Mouse (Mus musculus) cerebellum, postnatal 14 days (tissue): ENCODE data around the gene Usp15.
A peak's percentile ranks its signal among the peaks of the same experiment; 100 is the strongest.

Source experiments
- DNase-seq, 2 experiments: peaks; one replicate each; pipeline ENCODE4 v3.0.0; 2021; ENCODE audit warnings: mixed read lengths in 2 of 2

The Usp15 gene

DNA sequence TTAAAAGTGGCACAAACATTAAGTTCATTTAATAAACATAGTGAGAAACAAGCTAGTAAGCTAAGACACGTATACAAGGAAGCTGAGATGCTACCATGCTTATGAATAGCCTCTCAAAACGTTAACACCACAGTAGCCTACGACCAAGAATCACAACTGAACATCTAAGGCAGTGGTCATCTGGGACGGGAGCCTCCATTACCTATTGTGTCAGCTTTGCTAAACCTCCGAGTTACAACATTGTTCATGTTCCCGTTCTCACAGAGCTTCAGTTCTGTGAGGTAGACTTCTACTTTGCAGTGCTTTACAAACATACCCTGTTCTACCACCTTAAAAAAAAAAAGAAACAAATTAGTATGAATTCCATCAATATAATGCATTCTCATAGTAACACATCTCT lies 25.9 kb downstream of the Usp15 start:
- DNase-seq: no peak

DNA sequence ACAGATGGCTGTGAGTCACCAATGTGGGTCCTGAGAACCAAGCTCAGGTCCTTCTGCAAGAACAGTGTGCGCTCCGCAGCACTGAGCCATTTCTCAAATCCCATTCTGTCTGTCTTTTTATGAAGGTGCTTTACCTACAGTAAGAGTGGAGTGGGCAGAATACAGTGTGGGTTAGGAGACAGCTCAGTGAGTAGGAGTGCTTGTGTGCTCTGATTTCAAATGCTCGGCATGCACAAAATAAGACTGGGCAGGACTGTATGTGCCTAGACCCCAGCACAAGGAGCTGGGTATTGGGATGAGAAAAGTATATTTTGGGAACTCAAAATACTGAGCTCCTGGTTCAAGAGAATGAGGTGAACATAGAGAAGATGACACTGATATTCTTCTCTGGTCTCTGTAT lies 31.3 kb downstream of the Usp15 start:
- no peak for DNase-seq

DNA sequence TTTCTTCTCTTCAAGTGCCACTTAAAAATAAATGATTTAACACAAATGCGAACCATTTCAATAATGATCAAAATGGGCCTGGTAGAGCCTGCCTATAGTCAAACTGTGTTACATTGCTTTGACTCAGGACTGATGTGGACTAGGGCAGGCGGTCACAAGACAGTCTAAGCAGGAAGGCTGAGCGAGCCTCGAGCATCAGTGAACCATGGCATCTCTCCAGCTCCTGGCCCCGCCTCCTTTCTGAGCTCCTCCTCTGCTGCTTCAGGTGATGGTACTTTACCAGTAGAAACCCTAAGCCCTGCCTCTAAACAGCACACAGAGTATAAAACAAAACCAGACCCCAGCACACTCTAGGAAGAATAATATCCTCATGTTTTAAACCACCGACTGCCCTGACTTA lies 36.3 kb downstream of the Usp15 start:
- DNase-seq: peak in 1 of 2 experiments; percentile 51

- DNase-seq: no peak
These were observed 37.5 kb downstream of the Usp15 start for GRCm38 (mm10) chr10:123159316-123159715.

- DNase-seq: peak; percentile 62 to 66
These were observed 40.4 kb downstream of the Usp15 start for GRCm38 (mm10) chr10:123156392-123156791.

DNA sequence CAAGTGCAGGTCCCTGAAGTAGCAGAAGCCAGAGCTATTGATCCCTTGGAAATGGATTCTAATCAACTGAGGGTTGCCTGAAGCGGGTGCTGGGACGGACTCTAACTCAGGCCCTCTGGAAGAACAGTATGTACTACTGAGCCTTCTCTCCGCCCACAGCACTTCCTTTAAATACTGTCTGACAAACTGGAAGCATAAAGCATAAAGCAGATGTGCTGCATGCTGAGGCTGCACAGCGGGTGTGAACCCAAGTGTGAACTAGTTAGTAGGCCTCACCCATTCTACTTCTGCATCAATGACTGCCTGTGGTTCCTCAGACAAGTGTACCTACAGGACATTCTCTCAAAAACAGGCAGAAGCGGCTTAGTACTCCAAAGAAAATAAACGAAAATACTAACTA lies 41.0 kb downstream of the Usp15 start:
- no peak for DNase-seq

DNA sequence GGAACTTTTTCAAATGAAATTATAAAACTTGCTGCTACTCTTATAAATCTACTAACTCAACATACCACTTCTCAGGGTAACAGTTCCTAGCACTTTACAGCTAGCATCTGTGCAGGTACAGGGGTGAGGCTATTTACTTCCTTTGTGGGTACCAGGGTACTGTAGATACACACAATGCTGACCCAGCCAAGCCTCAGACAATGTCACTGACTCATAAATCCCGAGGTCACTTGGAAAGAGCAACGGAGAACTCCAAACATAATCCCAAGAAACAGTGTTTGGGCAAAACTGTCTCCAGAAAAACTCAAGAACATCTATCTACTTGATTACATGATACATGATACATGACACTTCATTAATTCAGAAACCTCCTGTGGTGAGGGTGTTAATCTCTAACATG lies 43.5 kb downstream of the Usp15 start:
- DNase-seq: no peak

GRCm38 (mm10) chr10:123148025-123148814 lies 48.6 kb downstream of the Usp15 start:
- DNase-seq: no peak

- DNase-seq: peak in 1 of 2 experiments; percentile 9
These were observed 49.6 kb downstream of the Usp15 start for GRCm38 (mm10) chr10:123147180-123147579.

- DNase-seq: no peak
These were observed 50.4 kb downstream of the Usp15 start for GRCm38 (mm10) chr10:123146349-123146748.

DNA sequence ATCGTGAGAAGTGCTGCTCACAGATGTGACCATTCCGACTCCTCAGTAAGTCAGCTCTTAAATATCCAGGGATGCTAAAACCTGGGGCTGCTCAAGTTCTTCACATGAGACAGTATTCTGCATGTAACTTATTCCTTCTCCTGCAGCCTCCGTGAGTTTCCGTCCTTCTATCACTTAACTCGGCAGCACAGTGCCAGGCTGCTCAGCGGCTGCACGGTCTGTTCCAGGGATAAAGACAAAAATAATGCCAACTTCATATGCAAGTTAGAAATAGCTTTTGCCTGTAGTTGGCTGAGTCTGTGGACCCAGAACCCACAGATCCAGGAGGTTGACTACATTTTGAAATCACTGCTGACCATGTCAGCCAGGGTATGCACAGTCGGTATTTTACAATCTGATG lies 52.5 kb downstream of the Usp15 start:
- DNase-seq: peak in 1 of 2 experiments; percentile 42

- DNase-seq: peak; percentile 56 to 68
These were observed 54.3 kb downstream of the Usp15 start for GRCm38 (mm10) chr10:123142395-123143050.

DNA sequence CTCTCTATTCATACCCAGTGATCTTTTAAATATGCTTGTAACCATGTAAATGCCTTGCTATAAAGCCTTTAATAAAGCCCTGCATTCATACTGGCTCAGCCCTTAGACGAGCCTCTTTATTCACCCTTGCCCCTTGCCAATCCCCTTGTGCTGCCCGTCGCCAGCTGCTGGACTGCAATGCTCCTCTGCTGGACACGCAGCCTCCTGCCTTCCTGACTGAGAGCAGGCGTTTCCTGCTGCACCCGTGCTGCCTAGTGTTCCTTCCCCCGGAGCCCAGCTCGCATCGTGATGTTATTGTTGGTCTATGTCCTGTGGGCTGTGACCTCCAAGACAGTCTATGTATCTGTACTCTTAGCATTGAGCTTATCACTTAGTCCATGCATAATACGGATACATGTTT lies 61.0 kb downstream of the Usp15 start:
- DNase-seq: no peak

GRCm38 (mm10) chr10:123131487-123131886 lies 65.3 kb downstream of the Usp15 start:
- DNase-seq: no peak

- no peak for DNase-seq
These were observed 76.0 kb downstream of the Usp15 start for GRCm38 (mm10) chr10:123120666-123121392.

GRCm38 (mm10) chr10:123116861-123117260 lies 79.9 kb downstream of the Usp15 start:
- no peak for DNase-seq

GRCm38 (mm10) chr10:123113466-123113865 lies 83.3 kb downstream of the Usp15 start:
- no peak for DNase-seq

DNA sequence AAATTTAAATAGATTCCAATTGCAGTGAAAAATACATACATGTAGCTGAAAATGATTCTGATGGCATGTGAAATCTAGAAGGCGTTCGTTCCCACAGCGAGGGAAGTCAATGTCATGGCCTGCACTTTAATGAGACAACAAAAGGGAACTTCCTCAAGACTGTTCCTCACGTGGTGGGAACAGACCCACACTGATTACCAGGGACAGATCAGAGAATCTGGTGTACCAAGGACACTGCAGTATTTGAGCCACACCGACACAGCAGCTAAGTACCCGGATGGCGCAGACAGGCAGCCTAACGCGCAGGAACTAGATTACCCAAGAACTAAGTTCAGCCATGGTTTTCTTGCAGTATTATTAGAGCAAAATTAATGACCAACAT lies 84.0 kb downstream of the Usp15 start:
- DNase-seq: no peak

GRCm38 (mm10) chr10:123112056-123112786 lies 84.6 kb downstream of the Usp15 start:
- no peak for DNase-seq

DNA sequence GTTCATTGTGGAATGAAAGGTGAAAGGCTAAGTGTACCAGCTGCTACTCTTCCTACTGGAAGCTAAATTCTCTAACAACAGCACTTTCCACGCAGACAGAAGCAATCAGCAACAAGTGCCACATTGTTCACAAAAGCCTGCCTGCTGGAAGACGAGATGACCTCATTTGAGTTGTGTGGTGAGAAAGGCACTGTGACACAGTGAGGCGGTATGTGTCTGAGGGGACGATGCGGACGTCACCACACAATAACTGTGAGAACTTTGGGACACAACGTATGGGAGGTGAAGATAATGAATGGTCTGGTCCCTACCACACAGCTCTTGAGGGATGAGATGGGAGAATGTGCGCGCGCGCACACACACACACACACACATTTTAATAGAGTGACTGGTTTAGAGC lies 86.2 kb downstream of the Usp15 start:
- DNase-seq: no peak

DNA sequence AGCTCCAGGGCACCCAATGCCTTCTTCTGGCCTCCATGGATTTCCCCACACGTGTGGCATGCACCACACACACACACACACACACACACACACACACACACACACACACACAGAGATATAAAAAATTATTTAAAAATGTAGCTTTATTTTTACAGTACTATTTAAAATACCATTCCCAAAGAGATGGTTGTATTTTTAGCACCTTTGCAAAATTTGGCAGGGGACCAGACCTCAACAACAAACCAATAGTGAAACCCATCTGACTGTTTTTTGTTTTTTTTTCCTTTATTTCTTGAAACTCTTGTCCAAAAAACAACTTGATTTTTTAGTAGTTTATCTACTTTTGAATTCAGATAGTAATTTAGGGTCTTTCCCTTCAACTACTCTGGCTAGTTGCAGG lies 88.3 kb downstream of the Usp15 start:
- DNase-seq: no peak

- DNase-seq: no peak
These were observed 88.7 kb downstream of the Usp15 start for GRCm38 (mm10) chr10:123108121-123108520.

GRCm38 (mm10) chr10:123101303-123101702 lies 95.5 kb downstream of the Usp15 start:
- no peak for DNase-seq
